Mouse (Mus musculus) liver, postnatal 0 days (tissue): ENCODE measurements around the gene 2210408I21Rik.

Experiments used
- CTCF ChIP-seq: sonication (generic); IDR thresholded peaks from 2 replicates; pipeline ENCODE4 v1.5.1; 2016; ENCODE audit warnings: antibody characterized with exemption, low read depth
- EP300 ChIP-seq: IDR thresholded peaks from 2 replicates; pipeline ENCODE4 v1.6.1; 2016; ENCODE audit warnings: antibody characterized with exemption, low read depth, mild to moderate bottlenecking

DNA sequence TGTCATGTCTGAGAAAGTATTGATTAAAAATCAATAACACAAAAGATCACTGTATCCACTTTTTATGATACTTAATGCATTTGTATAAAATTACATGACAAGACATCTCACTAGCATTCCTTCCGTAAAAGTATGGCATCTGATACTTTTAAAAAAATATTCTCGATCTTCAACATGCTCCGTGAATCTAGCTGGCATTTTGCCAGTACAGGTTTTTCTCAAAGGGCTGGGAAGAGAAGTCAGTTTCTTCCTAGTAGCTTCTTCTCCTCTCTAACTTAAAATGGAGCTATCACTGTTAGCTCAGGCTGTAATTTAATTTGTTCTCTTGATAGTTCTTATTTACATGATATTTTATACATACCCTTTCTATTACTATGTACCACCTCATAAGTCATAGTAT is 263.1 kb downstream of the 2210408I21Rik start:
- TF ChIP-seq CTCF (no peak), EP300 (no peak)
